Mouse (Mus musculus) thymus, postnatal 25 days (tissue): ENCODE measurements around the gene Atp2a1.

Source experiments
- DNase-seq: peaks from one replicate; pipeline ENCODE4 v3.0.0; 2022

The Atp2a1 gene

GRCm38 (mm10) chr7:126472306-126472705 lies 9.4 kb upstream of the Atp2a1 start:
- DNase-seq: peak; percentile 77

- peak; percentile 41 for DNase-seq
These were observed 8.9 kb upstream of the Atp2a1 start for GRCm38 (mm10) chr7:126471853-126472252.

GRCm38 (mm10) chr7:126471361-126471760 lies 8.5 kb upstream of the Atp2a1 start:
- DNase-seq: no peak

GRCm38 (mm10) chr7:126470077-126470476 lies 7.2 kb upstream of the Atp2a1 start:
- peak; percentile 54 for DNase-seq

DNA sequence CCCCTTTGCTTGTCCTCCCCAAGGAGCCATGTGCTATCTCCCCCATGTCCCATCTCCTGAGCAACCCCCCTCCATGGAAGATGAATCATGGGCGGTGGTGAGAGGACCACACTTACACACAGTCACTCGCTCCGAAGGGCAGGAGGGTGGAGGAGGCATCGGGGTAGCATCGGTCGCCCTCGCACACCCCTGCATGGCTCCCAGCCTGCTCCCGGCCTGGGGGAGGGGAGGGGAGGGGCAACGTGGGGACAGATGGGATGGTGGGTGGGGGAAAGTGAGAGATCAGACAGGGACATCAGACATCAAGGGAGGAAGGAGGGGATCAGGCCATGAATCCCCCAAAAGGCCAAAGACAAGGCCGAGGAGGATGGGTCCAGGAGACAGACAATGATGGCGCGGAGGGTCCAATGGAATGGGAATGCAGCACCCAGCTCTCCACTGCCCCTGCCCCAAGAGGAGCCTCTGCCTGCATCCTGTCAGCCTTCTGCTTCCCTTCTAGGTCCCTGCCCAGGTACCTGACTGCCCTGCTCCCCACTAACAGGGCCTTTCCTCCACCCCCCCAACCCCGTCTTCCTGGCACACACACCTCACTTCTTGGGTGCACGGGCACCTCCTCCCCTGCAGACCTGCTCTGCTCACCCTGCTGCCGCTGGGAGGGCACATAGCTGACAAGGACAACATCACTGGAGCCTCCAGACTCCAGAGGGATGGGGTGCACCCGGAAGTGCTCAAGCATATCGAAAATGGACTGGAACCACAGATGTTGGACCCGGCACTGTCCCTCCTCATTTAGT lies 5.1 kb upstream of the Atp2a1 start:
- no peak for DNase-seq

DNA sequence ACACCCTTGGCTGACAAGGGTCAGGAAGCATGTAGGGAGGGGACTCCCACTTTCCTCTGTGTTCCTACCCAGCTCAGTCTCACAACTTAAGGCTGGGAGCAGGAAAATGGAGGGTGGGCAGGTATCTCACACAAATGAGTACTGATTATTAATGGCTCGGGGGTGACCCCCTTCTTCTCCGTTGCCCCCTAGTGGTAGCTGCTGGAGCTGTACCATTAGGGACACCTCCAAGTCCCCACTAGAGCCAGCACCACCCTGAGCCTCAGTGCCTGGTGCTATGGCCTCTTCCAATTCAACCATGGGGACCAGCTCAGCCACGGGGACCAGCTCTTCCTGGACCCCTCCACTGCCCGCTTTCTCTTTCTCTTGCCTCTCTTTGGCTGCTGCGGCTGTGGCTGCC lies 4.4 kb upstream of the Atp2a1 start:
- DNase-seq: peak; percentile 63

DNA sequence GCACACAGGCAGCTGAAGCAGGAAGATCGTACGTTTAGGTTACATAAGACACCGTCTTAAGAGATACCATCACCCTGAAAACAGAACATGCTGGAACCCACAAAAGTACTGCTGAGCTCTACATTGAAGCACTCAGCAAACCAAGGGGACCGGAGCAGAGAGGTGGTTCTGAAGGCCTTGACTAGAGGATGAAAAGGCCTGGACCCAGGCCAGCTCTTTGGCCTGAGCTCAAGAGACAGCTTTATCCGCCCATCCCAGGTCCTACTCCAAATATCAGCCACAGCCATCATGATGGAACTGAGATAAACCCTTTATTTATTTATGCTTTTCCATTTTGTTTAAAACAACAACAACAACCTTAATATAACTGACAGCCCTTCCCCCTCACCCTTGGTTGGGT lies 3.8 kb upstream of the Atp2a1 start:
- DNase-seq: no peak

DNA sequence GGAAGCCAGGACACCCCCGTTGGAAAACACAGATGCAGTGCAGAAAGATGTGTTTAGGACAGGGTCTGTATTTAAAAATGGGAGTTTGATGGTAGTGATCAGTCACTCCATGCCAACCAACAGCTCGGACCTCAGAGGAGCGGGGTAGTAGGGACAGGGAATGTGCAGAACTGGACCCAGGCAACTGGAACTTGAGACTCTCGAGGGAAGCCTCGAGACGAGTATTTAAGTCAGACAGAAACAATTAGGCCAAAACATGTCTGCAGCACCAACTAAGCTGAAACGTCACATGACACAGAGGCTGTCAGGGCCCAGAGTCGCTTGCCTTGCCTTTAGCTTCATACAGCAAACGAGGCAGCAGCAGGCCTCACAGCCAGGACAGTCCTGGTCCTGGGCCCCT lies 3.2 kb upstream of the Atp2a1 start:
- no peak for DNase-seq

DNA sequence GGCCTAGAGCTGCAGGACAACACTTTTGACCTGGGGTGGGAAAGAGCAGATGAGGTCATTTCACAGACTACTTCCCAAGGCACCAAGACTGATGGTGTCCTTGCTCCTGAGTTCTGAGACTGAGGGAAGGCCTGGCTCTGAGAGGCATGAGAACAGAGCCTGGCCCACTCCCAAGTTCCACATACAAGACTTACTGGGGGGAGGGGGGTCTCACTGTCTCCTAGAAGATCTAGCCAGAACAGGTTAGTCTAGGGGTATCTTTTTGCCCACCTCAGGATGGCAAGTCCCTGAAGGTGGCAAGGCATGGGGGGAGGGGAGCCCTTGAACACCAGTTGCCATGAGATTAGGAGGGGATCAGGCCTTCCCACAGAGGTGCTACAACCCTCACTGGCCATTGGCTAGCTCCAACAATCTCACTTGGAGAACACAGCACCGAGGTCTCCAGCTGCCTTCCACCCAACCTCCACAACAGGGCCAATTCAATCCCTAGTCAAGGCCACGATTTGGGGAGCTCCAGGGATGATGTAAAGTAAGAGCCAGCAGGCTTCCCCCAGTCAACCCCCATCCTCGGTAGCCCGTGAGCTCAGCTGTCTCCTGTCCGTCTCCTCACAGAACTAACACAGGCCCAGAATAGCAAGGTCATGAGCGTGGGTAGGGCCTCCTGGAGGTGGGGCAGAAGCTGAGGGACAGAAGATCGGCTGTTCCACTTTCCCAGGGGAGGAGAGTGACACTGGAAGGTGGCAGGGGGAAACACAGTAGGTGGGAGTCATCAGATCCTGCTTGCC lies 2.5 kb upstream of the Atp2a1 start:
- no peak for DNase-seq

DNA sequence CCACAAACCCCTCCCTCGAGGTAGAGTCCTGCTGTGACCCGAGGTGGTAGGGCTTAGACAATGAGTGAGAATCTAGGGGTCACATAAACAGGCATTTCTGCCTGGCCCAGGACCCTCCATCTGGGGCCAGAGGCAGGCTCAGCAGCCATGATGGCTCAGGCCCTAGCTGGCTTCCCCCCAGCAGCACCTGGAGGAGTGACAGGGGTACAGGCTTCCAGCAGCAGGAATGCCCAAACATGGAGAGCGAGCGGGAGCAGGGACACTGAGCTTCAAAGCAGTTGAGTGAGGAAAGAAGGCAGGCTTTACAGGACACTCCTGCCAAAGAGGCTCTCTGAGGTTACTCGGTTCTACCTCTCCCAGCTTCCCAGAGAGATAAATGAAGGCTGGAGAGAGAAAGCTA lies 1.9 kb upstream of the Atp2a1 start:
- no peak for DNase-seq

GRCm38 (mm10) chr7:126464121-126464520 lies 1.2 kb upstream of the Atp2a1 start:
- DNase-seq: peak; percentile 22

DNA sequence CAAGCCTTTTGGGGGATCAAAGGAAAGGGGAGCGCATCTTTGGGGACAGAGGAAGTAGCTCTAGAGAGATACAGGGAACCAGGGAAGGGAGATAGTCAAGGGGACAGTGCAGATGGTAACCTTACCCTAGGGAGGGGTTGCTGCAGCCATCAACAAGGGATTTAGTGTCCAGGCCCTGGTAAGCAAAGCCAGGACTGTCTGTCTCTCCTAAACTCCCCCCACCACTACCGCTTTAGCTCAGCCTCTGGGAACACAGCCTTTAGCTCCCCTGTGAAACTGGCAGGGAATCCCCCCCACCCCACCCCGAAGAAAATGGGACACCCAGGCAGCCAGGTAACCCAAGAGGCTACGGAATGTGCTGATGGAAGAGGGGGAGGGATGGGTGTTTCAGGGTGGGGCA lies 639 bp upstream of the Atp2a1 start:
- no peak for DNase-seq

- no peak for DNase-seq
These were observed 1.3 kb downstream of the Atp2a1 start for GRCm38 (mm10) chr7:126461626-126462025.

- DNase-seq: no peak
These were observed 2.1 kb downstream of the Atp2a1 start for GRCm38 (mm10) chr7:126460623-126461399.

- no peak for DNase-seq
These were observed 3.9 kb downstream of the Atp2a1 start for GRCm38 (mm10) chr7:126458844-126459618.

- no peak for DNase-seq
These were observed 4.7 kb downstream of the Atp2a1 start for GRCm38 (mm10) chr7:126458225-126458624.

DNA sequence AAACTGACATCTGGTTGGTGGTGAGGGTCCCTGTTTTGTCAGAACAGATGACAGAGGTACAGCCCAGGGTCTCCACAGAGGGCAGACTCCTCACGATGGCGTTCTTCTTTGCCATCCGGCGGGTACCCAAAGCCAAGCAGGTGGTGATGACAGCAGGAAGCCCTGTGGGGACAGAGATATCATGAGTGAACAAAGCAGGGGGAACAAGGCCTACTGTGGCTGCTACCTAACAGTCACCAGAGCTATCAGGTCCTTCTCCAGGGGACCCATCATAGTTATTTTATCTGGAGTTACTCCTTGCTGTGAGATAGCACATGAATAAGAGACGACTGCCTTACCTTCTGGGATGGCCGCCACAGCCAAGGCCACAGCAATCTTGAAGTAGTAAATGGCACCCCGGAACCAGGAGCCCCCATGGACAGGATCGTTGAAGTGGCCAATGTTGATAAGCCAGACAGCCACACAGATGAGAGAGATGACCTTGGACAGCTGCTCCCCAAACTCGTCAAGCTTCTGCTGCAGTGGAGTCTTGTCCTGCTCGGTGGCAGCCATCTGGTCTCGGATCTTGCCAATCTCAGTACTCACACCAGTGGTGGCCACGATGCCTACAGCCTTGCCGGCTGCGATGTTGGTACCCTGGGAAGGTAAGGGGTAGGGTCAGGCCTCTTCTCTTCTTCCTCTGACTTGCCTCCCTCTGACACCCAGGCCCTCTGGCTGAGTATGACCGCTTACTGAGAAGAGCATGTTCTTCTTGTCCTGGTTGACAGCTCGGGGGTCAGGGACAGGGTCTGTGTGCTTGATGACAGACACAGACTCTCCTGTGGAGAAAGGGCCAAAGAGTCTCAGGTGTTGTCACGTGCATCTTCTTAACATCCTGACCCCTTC lies 6.3 kb downstream of the Atp2a1 start:
- DNase-seq: no peak

DNA sequence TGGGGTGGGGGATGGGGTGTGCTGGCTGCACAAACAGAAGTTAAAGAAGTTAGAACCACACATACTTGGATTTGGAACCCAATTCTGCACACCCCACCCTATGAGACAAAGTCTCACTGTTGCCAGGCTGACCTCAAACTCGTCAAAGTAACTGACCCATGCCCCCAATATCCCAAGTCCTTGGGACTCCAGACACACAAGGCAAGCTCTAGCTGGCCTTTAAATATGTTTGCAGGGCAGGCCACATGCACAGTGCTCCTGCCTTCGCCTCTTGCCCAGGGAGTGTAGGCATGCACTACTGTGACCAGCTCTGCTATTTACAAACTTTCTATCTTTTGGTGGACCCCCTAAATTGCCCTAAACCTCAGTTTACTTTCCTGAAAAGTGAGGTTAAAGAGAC lies 7.7 kb downstream of the Atp2a1 start:
- no peak for DNase-seq

GRCm38 (mm10) chr7:126453861-126454260 lies 9.0 kb downstream of the Atp2a1 start:
- DNase-seq: no peak

- DNase-seq: no peak
These were observed 10.7 kb downstream of the Atp2a1 start for GRCm38 (mm10) chr7:126452244-126452643.

DNA sequence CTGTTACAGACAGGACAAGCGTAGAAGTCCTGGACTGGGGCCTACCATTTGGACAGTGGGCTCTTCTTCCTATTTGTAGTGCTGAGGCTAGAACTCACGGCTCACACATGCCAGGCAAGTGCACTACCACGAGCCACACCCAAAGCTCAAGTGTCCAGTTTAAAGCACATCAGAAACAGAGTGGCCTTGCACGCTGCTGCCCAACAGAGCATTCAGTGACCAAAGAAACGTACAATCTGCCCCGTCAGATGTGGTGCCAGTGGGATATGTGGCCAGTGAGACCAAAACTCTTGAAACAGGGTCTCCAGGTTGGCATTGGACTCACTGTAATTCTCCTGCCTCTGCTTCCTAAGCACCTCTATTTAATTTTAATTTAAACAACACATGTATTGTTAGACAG lies 12.3 kb downstream of the Atp2a1 start:
- DNase-seq: no peak

GRCm38 (mm10) chr7:126449991-126450390 lies 12.9 kb downstream of the Atp2a1 start:
- no peak for DNase-seq
